Mouse (Mus musculus) cerebellum, adult 11 months (tissue): ENCODE measurements at regions not wholly inside any gene's neighbourhood (a gene's known extent, or its start where the extent isn't known, plus 50 kb on each side); places are given as distances from the start of the nearest gene placed in this dataset.
A peak's percentile ranks its signal among the peaks of the same experiment; 100 is the strongest.
"Not testable (repeated sequence)": the region's sequence is repeated elsewhere in the genome, so short reads cannot be mapped to it uniquely, and the experiment has no call there.

Experiments used
- DNase-seq: peaks from one replicate; pipeline ENCODE4 v3.0.0; 2022

GRCm38 (mm10) chr2:94772801-94773200 lies 334.9 kb upstream of the Api5 start:
- DNase-seq = no peak

GRCm38 (mm10) chr2:94772268-94772667 lies 334.3 kb upstream of the Api5 start:
- DNase-seq = no peak

GRCm38 (mm10) chr2:94766524-94766923 lies 328.6 kb upstream of the Api5 start:
- DNase-seq = no peak

DNA sequence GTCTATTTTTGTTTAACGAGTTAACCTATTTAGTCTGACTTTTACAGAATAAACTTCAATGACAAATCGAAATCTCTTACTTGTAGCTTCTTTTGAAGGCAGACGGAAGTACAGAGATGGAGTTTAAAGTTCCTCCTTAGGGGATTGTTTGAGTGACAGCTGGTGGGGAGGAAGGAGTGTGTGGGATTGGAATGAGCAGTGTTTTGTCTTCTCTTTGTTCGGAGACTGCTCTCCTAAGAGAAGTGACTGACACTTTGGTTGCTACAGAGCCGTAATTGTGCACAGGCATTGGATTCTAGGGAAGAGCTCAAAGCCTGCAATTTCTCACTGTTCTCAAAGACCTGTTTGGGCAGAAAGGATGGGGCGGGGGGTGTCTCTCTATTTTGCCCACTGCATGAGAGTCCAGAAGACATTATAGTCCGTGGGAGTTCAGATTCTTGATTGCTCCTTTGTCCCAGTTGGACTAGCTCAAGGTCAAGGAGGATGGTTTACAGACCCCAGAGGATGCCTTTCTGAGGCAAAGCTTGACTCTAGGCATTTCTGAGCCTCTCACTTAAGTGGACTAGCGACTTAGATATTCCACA lies 327.0 kb upstream of the Api5 start:
- no peak for DNase-seq

DNA sequence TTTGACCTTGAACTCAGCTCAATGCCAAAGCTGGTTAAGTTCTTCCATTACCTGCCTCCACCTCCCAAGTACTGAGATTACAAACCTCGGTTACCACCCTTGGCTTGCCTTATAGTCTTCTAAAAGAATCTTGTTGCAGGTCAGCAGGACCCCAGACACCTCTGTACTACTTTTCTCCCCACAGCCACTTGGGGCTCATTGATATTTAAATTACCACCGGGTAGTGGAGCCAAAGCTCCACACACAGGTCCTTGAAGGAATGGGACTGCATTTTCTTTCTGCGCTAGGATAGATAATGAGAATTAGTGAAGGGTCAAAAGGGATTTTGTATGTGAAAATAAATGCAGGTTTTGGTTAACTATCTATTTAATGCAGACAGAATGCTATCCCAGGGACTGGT lies 326.5 kb upstream of the Api5 start:
- no peak for DNase-seq

DNA sequence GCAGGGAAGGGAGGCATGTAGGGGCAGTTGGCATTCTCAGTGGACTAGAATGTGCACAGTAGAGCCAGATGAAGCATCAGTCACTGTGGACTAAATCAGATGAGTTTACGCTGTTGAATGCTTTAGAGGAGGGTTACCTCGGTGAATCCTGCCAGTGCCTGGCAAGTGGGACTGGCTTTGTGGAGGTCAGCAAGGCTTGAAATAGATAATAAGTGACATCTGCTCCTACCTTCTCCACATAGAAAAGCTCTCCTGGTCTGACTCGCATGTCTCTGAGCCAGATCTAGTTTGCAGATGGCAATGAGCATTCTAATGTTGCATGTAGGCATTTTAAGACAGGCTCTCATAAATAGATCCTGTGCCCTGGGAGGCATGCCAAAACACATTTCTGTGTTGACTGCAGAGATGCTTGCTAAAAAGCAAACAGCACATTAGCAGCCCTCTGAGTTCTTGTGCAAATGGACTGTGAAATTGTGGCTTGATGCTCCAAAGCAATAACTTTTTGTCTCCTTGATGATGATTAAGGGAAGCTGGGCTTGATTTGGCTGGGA lies 310.3 kb upstream of the Api5 start:
- DNase-seq = peak; percentile 8

DNA sequence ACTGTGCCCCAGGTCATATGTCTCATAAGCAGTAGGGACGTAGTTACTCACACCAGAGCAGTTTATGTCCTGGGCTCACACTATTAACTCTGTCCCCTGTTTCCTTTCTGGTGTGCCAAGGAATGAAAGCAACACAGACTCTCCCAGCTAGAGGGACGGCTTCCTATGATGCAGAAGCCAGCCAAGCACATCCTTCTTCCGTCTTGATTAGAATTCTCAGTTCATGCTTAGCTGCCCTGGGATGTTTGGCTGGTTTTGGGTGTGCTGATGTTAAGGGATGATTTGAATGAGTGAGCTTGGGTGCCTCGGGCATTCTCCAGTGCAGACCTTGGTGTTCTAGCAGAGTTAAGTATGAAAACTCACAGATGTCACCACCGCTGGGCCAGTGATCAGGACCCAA lies 291.9 kb upstream of the Api5 start:
- no peak for DNase-seq

DNA sequence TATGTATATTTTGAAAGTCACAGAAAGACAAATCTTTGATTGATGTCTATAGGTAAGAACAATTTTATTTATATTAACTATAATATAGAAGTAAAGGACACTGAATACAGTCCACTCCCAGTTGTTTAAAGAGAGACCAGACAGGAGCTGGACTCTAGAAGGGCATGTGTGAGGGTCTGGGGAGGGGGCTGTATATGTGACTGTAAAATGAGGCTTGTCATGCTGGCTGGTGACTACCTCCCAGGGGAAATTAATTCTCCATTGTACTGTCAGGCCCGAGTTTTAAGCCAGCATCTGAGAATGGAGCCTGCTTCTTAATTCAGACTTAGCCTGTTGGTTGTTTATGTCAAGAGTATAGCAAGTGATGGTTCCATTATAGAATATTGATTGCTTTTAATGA lies 261.4 kb upstream of the Api5 start:
- DNase-seq = no peak

GRCm38 (mm10) chr2:94695212-94695611 lies 257.3 kb upstream of the Api5 start:
- DNase-seq = no peak

DNA sequence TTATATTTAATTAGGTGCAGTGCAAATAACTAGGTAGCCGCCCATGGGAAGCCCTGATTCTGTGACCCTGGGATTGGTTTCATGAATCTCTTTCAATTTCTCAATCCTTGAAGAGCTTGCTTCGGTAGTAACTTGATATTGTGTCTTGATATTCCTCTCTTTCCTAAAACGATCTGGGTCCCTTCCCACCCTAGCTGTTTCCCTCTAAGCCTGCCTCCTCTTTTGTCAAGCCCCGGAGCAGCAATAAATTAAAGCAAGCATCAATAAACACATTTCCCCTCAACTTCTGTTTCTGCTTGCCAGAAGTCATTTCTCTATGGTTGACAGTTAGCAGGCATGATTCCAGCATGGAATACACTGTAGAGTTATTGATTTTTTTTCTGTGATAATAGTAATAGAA lies 252.6 kb upstream of the Api5 start:
- no peak for DNase-seq

DNA sequence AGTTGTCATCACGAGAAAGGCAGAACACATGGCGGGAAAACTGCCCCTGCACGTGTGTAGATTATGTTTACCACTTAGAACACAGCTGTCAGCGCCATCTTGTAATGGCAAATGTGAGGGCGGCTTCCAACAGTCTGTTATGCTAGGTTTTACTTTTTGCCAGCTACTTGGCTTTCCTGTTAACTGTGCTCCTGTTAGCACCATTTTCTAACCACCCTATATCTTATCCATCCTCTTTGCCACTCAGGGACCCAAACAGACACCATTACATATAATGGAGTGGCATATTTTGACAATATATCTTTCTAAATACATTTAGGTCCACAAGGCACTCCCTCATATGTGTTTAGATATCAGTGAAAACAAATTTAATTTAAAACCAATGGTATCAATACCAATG lies 247.7 kb upstream of the Api5 start:
- not testable (repeated sequence) for DNase-seq

DNA sequence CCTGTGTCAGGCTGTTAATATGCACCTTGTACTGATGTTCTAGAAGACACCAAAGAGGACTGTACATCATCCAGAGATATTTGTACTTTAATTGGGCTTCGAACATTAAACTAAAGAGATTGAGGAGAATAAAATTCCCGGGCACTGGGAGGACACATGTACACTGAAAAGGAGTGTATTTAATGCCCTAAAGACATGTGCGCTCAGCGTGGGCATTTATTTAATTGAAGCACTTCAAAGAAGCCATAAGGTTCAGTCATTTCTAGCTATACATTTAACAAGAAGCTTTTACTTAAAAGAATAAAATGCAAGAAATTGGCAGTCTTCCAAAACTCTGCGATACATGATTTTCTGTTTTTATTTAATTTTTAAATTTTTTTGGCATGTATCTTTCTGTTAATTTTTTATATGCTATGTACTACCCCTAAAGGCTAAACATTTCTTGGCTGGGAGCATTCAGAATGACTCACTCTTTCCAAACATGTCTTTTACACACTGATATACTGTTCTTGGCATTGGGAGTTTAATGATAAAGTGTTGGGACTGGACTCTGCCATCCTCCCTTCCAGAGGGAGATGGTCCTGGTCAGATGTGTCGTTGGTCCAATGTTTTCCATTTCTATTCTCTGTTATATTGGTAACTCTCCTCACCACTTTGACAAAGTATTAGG lies 242.3 kb upstream of the Api5 start:
- no peak for DNase-seq

DNA sequence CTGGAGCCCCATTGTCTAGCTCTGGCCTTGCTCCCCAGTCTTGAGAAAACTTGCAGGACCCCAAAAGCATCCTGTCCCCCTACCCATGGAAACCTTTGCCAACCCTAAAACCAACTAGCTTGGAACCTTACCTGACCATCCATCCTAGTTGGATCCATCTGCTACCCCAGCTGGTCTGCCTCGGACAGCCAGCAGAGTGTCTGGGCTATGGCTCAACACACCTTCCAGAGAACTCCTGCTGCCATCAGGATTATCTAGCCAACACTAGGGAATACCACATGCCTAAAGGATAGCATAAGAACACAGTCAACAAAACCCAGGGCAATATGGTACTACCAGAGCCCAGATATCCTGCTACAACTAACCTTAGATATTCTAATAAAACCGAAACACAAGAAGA lies 227.9 kb upstream of the Api5 start:
- DNase-seq = peak; percentile 3

DNA sequence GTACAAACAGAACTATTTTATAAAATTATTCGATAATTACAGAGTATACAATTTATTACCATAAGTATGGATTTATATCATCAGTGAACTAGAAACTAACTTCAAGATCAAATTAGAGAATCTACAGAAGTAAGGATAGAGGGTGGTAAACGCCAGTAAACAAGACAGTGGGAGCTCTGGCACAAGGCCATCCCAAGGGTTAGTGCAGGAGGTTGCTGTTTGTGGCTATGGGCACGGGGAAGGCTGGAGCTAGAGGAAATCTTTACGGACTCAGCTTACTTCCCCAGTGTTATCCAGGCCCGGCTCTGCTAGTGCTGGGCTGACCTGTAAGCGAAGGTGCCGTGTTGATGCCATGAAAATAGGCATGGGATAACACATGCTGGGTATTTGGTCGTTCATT lies 220.5 kb upstream of the Api5 start:
- no peak for DNase-seq
